Mouse (Mus musculus): ENCODE results near the gene Lingo4. TPM values are rescaled to one million over a fixed set of nuclear protein-coding genes. Genes with fewer than 3 reads are reported as not detected.

Gene Lingo4
- total and polyA plus RNA-seq, 3 experiments, result not detected

DNA sequence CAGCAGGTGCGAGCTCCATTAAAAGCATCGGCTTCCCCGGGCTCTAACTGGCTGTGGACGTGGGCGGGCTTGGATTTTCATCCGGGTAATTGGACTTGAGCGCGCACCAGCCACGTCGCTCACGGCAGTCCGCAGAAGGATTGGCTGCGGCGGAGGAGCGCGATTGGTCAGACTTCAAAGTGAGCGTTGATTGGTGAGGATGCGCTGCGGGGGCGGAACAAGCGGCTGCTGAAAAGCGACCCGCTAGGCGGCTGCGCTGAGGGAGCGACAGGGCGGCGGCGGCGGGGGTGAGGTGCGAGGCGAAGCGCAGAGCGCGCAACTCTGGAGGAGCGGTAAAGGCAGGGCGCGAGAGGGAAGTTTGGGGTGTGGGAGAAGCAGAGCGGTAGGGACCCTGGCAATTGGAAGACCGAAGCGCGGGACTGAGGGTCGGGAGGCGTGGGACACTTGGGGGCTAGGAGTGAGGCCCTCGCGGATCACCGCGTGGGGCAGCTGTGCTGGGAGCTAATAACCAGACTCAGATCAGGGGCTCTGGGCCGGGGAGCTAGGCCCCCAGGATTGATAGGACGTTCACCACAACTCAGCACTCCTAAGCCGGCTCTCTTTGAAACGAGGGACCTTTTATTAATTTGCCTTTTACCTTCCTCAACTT, 14.8 kb downstream of the Lingo4 start, which contains the start of gene Tdrkh:
Gene Tdrkh, plus strand, starts transcription at position 243 of the 649 bp plus-strand sequence.
- in situ Hi-C loops (cut with MboI; ENCODE audit: low pct_ligation_motif_present, low pct_unique_long_range_greater_than_20kb, low sequenced_read_pairs) (no loop called here), dilution Hi-C loops (cut with MboI; ENCODE audit: extremely low pct_ligation_motif_present, extremely low pct_unique_long_range_greater_than_20kb, low sequenced_read_pairs) (no loop called here)
- no peaks in the 10 kb centered on the region for H3K4me1 ChIP-seq (ENCODE audit: control insufficient read depth in 1 of 2, insufficient read depth in 2 of 2)
- H3K9ac ChIP-seq (ENCODE audit: insufficient read depth, low read depth), result no peak within 1 kb of the TSS
- no peaks in the 10 kb centered on the region for H3K9me3 ChIP-seq (replicated peaks; ENCODE audit: low read length)
- no peaks in the 10 kb centered on the region for H3K36me3 ChIP-seq (replicated peaks in 1 of 2; ENCODE audit: control insufficient read depth in 1 of 2, insufficient read depth in 1 of 2, low read length in 1 of 2)
- H3K4me3 ChIP-seq (replicated peaks in 1 of 3; ENCODE audit: low read depth in 2 of 3, low read length in 2 of 3, poor library complexity in 1 of 3), result no peak within 1 kb of the TSS
- TF ChIP-seq NELFE (IDR thresholded peaks at IDR 0.05; ENCODE audit: low read depth, low read length) (no peak), KAT2A (IDR thresholded peaks at IDR 0.05; ENCODE audit: insufficient replicate concordance, low read length) (no peak)
- no peak within 1 kb of the TSS for H3K4me2 ChIP-seq (ENCODE audit: insufficient read depth, low read depth, poor library complexity, severe bottlenecking)
- no peak for DNase-seq (ENCODE audit: extremely low read depth)
- no peak within 1 kb of the TSS for H3K27ac ChIP-seq (ENCODE audit: insufficient read depth, low read depth)
- no peaks in the 10 kb centered on the region for H3K27me3 ChIP-seq (replicated peaks)
- H3K79me2 ChIP-seq (replicated peaks; ENCODE audit: control insufficient read depth, extremely low read depth, insufficient read depth, poor library complexity, severe bottlenecking), result no peaks in the 10 kb centered on the region

DNA sequence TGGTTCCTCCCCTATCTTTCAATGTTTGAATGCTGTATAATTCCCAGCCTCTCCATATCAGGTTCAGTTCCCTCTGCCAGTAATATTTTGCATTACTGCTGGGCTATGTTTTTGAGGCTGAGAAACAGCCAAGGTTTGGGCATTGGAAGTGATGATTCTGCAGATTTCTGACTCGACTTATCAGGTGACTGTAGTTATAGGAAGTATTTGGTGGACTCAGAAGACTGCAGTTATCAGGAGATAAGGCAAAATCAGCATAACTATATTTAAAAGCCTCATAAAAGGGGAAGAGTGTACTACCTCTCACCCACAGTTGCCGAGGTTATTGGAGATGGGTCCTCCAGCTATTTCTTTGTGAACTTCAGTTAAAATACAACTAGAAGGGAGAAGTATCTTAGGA, 32.7 kb downstream of the Lingo4 start:
- H3K4me1 ChIP-seq (ENCODE audit: control insufficient read depth in 1 of 2, insufficient read depth in 2 of 2), result no peaks in the 10 kb centered on the region
- H3K4me3 ChIP-seq (replicated peaks in 1 of 3; ENCODE audit: low read depth in 2 of 3, low read length in 2 of 3, poor library complexity in 1 of 3), result no peak overlapping the region
- H3K79me2 ChIP-seq (replicated peaks; ENCODE audit: control insufficient read depth, extremely low read depth, insufficient read depth, poor library complexity, severe bottlenecking), result no peaks in the 10 kb centered on the region
- no peaks in the 10 kb centered on the region for H3K9me3 ChIP-seq (replicated peaks; ENCODE audit: low read length)
- no peak overlapping the region for H3K4me2 ChIP-seq (ENCODE audit: insufficient read depth, low read depth, poor library complexity, severe bottlenecking)
- no peak overlapping the region for H3K27ac ChIP-seq (ENCODE audit: insufficient read depth, low read depth)
- TF ChIP-seq SMC3 (IDR thresholded peaks at IDR 0.05; ENCODE audit: low read depth, low read length) (no peak), RCOR1 (conservative IDR thresholded peaks at IDR 0.05; ENCODE audit: low read depth, low read length) (no peak), USF1 (IDR thresholded peaks at IDR 0.05; ENCODE audit: low read depth, low read length) (no peak), KAT2A (IDR thresholded peaks at IDR 0.05; ENCODE audit: insufficient replicate concordance, low read length) (no peak), POLR2AphosphoS2 (IDR thresholded peaks at IDR 0.05; ENCODE audit: low read depth, low read length) (no peak), USF2 (conservative IDR thresholded peaks at IDR 0.05; ENCODE audit: low read depth, low read length) (no peak), ETS1 (conservative IDR thresholded peaks at IDR 0.05; ENCODE audit: low read depth, low read length) (no peak), CHD1 (IDR thresholded peaks at IDR 0.05; ENCODE audit: low read depth, low read length) (no peak), EP300 (IDR thresholded peaks at IDR 0.05; ENCODE audit: low read length) (no peak), JUN (IDR thresholded peaks at IDR 0.05; ENCODE audit: insufficient read depth, low read depth, low read length) (no peak), E2F4 (IDR thresholded peaks at IDR 0.05; ENCODE audit: insufficient replicate concordance, low read depth, low read length) (no peak), TBP (conservative IDR thresholded peaks at IDR 0.05; ENCODE audit: low read depth, low read length) (no peak), POLR2A (IDR thresholded peaks at IDR 0.05; ENCODE audit: low read depth, low read length) (no peak), ZC3H11A (IDR thresholded peaks at IDR 0.05; ENCODE audit: low read depth, low read length) (no peak), ZKSCAN1 (IDR thresholded peaks at IDR 0.05; ENCODE audit: borderline replicate concordance, low read depth, low read length) (no peak), MAFK (IDR thresholded peaks at IDR 0.05; ENCODE audit: insufficient replicate concordance, low read length) (no peak), CHD2 (IDR thresholded peaks at IDR 0.05; ENCODE audit: low read length) (no peak)
- DNase-seq (ENCODE audit: extremely low read depth), result no peak
- no peaks in the 10 kb centered on the region for H3K36me3 ChIP-seq (replicated peaks in 1 of 2; ENCODE audit: control insufficient read depth in 1 of 2, insufficient read depth in 1 of 2, low read length in 1 of 2)
- no peak overlapping the region for H3K9ac ChIP-seq (ENCODE audit: insufficient read depth, low read depth)
- in situ Hi-C loops (cut with MboI; ENCODE audit: low pct_ligation_motif_present, low pct_unique_long_range_greater_than_20kb, low sequenced_read_pairs), result no loop called here
- dilution Hi-C loops (cut with MboI; ENCODE audit: extremely low pct_ligation_motif_present, extremely low pct_unique_long_range_greater_than_20kb, low sequenced_read_pairs), result no loop called here
- no peaks in the 10 kb centered on the region for H3K27me3 ChIP-seq (replicated peaks)
